Mouse (Mus musculus) stomach, adult 2 months (tissue): ENCODE measurements around the gene Ctf1. TPM values are rescaled to one million over a fixed set of nuclear protein-coding genes. Genes with fewer than 3 reads are reported as not detected.

ENCODE experiments used
- polyA plus RNA-seq: library from polyadenylated mRNA; depleted of rRNA; stranded (reverse); fragments of >200 nt; gene quantifications from 2 replicates; pipeline ENCODE4 v1.2.3, GENCODE M21; 2012; rRNA removed

The Ctf1 gene
- 20.2 and 35.6 TPM in 2 replicates for polyA plus RNA-seq

DNA sequence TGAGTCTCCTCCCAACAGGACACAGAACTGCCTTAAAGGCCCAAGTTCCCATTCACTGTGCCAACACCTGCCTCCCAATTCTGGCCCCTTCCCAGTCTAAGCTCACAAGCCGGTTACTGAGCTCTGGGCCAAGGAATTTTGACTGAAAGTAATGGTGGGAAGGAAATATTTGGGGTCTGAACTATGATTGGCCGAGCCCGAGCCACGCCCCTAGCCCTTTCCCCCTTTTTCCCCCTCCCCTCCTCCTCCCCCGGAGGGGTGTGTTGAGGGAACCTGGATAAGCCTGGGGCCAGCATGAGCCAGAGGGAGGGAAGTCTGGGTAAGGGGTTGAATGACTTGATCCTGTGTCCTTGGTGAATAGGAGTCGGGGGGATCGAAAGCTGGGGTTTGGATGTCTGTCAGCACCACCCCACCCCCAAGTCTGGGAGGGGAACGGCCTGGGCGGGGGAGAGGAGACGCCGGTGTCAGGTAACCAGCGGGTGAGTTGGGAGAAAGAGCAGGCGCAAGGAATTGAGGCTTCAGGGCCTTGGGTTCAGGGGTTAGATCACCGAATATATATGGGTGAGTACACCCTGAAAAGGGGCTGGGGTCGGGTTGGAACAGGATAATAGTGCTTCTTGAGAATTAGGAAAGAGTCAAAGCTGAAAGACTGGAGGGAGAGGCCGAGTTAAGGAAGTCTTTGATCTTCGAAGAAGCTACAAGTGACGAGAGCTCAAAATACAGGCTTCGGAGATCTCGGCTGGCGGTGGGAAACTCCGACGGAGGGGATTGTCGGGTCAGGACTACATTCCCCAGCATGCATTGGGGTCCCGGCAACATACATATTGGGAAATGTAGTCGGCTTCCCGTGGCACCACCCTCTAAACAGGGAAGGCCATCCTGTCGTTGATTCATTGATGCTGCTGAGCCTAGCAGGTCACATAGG, at the start of gene Ctf1:
TSS of gene Ctf1 (plus strand) at position 276 of the 925 bp plus-strand sequence.

DNA sequence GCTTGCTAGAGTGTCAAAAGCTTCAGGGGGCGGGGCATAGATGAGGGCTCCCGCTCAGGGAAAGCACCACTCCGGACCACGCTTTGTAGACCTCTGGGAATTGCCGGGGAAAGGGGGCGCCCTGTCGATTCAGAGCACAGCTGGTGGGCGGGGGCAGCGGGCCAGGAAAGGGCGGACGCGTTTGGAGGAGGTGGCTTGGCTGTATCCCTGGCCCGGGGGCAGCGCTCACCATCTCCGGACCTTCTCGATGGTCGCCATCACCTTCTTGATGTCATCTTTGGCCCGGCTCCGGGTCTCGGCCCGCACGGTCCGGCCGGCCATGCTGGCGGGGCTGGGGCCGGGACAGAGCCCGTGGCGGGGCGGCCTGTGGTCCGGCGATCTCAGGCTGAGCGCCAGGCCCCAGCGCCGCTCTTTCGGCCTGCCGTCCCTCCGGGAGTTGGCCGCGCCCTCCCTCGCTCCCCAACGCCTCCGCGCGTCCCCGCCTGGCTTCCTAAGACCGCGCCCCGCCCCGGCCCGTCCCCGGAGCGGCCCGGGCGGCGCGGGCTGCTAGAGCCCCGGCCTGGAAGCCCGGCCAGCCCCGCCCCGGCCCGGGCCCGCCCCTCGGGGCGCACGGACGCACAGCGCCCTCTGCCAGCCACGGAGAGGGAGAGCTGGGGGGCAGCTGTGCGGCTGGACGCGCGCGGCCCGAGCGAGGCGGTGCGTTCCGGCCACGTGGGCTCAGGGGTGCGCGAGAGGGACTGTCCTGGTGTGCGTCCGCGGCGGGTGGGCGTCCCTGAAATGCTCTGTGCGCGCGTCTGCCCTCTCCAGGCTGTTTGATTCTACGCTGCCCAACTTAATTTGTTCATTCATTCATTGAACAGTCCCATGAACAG, 4.1 kb upstream of the Ctf1 start, which contains the start of gene Bcl7c:
TSS of gene Bcl7c (minus strand) at position 727 of the 872 bp plus-strand sequence.

DNA sequence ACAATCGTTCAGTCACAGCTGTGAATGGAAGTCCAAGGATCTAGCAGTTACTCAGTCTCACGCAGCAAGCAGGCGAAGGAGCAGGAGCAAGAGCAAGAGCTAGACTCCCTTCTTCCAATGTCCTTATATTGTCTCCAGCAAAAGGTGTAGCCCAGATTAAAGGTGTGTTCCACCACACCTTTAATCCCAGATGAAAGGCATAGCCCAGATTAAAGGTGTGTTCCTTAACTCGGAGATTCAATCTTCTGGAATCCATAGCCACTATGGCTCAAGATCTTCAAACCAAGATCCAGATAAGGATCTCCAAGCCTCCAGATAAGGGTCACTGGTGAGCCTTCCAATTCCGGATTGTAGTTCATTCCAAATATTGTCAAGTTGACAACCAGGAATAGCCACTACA, 19.5 kb downstream of the Ctf1 start, which contains the start of gene Ctf2:
TSS of gene Ctf2 (minus strand) at position 101 of the 400 bp plus-strand sequence.

DNA sequence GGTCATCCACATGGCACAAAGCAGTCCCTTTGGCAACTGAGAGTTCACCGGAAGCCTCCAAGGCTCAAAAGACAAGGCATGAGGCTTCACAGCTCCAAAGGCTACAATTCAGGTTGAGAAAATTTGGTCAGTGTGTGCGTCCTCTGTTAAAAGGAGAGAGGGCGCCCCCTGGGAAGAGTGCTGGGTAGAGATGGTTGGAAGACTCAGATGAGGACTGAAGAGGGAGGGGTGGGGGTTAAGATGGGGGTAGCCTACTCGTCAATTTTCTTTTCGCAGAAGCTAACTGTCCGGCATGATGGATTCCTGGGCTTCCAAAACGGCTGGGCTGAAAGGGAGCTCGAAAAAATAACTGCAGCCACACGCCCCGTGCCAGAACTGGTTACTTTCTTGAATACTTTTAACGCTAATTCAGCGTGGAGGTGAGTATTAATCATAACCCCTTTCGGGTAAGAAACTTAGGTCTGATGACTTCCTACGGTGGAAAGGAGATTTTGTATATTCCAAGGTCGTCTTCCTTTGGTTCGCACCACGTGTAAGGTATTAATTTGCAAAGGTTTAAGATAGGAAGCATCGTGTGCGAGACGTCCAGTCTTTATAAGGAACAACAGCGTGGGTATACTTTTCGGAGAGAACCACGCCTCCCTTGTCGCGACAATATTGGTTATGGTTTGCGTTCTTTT, 32.0 kb downstream of the Ctf1 start, which contains the start of gene Fbxl19:
TSS of gene Fbxl19 (plus strand) at position 178 of the 680 bp plus-strand sequence.

Other genes with a start within 250 kb of the Ctf1 start
- 20.3 and 21.3 TPM in 2 replicates for gene Fbrs, start 233.5 kb upstream of the Ctf1 start, polyA plus RNA-seq
- gene Srcap, start 200.8 kb upstream of the Ctf1 start, polyA plus RNA-seq: 5.6 and 8.6 TPM in 2 replicates
- gene Gm42715, start 193.2 kb upstream of the Ctf1 start, polyA plus RNA-seq: 5.0 and 5.1 TPM in 2 replicates
- 2.9 and 4.0 TPM in 2 replicates for gene Tmem265, start 151.3 kb upstream of the Ctf1 start, polyA plus RNA-seq
- 20.4 and 20.7 TPM in 2 replicates for gene Phkg2, start 139.4 kb upstream of the Ctf1 start, polyA plus RNA-seq
- gene Ccdc189, start 124.1 kb upstream of the Ctf1 start, polyA plus RNA-seq: 1.3 and 1.7 TPM in 2 replicates
- gene Rnf40, start 124.0 kb upstream of the Ctf1 start, polyA plus RNA-seq: 8.0 and 9.1 TPM in 2 replicates
- gene Zfp629, start 96.9 kb upstream of the Ctf1 start, polyA plus RNA-seq: 2.6 and 3.5 TPM in 2 replicates
- 20.6 and 22.6 TPM in 2 replicates for gene Bcl7c, start 3.8 kb upstream of the Ctf1 start, polyA plus RNA-seq
- not detected in 2 replicates for gene Ctf2, start 19.4 kb downstream of the Ctf1 start, polyA plus RNA-seq
- 22.9 and 30.3 TPM in 2 replicates for gene Fbxl19, start 31.8 kb downstream of the Ctf1 start, polyA plus RNA-seq
- gene Orai3, start 57.1 kb downstream of the Ctf1 start, polyA plus RNA-seq: 20.9 and 23.7 TPM in 2 replicates
- gene Setd1a, start 63.9 kb downstream of the Ctf1 start, polyA plus RNA-seq: 4.1 and 4.5 TPM in 2 replicates
- gene Gm49388, start 72.9 kb downstream of the Ctf1 start, polyA plus RNA-seq: not detected in 2 replicates
- gene Hsd3b7, start 87.9 kb downstream of the Ctf1 start, polyA plus RNA-seq: 21.9 and 24.6 TPM in 2 replicates
- 26.6 and 29.8 TPM in 2 replicates for gene Stx4a, start 111.6 kb downstream of the Ctf1 start, polyA plus RNA-seq
- gene Stx1b, start 111.8 kb downstream of the Ctf1 start, polyA plus RNA-seq: 2.1 and 2.7 TPM in 2 replicates
- gene Zfp646, start 163.5 kb downstream of the Ctf1 start, polyA plus RNA-seq: 5.6 and 6.4 TPM in 2 replicates
- gene Zfp668, start 164.1 kb downstream of the Ctf1 start, polyA plus RNA-seq: 3.4 TPM in 2 replicates
- gene Prss53, start 178.2 kb downstream of the Ctf1 start, polyA plus RNA-seq: 2.9 and 3.2 TPM in 2 replicates
- not detected in 2 replicates for gene Gm21974, start 182.7 kb downstream of the Ctf1 start, polyA plus RNA-seq
- gene Vkorc1, start 182.9 kb downstream of the Ctf1 start, polyA plus RNA-seq: 72.4 and 102 TPM in 2 replicates
- gene Bckdk, start 191.3 kb downstream of the Ctf1 start, polyA plus RNA-seq: 75.1 and 76.5 TPM in 2 replicates
- gene Kat8, start 199.8 kb downstream of the Ctf1 start, polyA plus RNA-seq: 4.1 and 4.7 TPM in 2 replicates
- 112 and 116 TPM in 2 replicates for gene Prss8, start 217.4 kb downstream of the Ctf1 start, polyA plus RNA-seq
- 10.6 and 11.3 TPM in 2 replicates for gene Prss36, start 234.0 kb downstream of the Ctf1 start, polyA plus RNA-seq